Mouse (Mus musculus): ENCODE measurements around the gene Baz2a. TPM values are rescaled to one million over a fixed set of nuclear protein-coding genes. Genes with fewer than 3 reads are reported as not detected.
"Not testable (repeated sequence)": the region's sequence is repeated elsewhere in the genome, so short reads cannot be mapped to it uniquely, and the experiment has no call there.

The Baz2a gene
- polyA plus RNA-seq, 1 experiment from 2014 or later, result 9.0 TPM

- Histone ChIP-seq H3K36me3 (peaks cover 4% of the 10 kb centered on the region; the same call in 1 of the 2 replicates), H3K27ac (peak within 1 kb of the TSS; percentile 99), H3K4me1 (peaks cover 17% of the 10 kb centered on the region), H3K4me3 (peak within 1 kb of the TSS; percentile 98), H3K9ac (peak within 1 kb of the TSS; percentile 98), H3K4me2 (replicated peaks) (peak within 1 kb of the TSS; percentile 60), H3K27me3 (no peaks in the 10 kb centered on the region), H3K9me3 (no peaks in the 10 kb centered on the region)
- under 1% methylated on average over 62 of the region's 72 CpGs for WGBS
- ATAC-seq (ENCODE audit: insufficient number of reproducible peaks, insufficient read depth, low FRiP score, low TSS enrichment), result peak; percentile 92
These were observed 32.7 kb upstream of the Baz2a start, which contains the start of gene Ptges3 for GRCm38 (mm10) chr10:128058601-128059151. Gene Ptges3, plus strand, starts transcription at chr10:128058954.

GRCm38 (mm10) chr10:128059207-128059981, 32.0 kb upstream of the Baz2a start:
- Histone ChIP-seq H3K36me3 (peaks cover 6% of the 10 kb centered on the region; the same call in 1 of the 2 replicates), H3K4me3 (peak overlapping the region; percentile 98), H3K4me2 (replicated peaks) (peak overlapping the region; percentile 60), H3K4me1 (peaks cover 17% of the 10 kb centered on the region), H3K9ac (peak overlapping the region; percentile 98), H3K27ac (peak overlapping the region; percentile 99), H3K9me3 (no peaks in the 10 kb centered on the region), H3K27me3 (no peaks in the 10 kb centered on the region)
- under 1% methylated on average over 55 of the region's 62 CpGs for WGBS
- no peak for ATAC-seq (ENCODE audit: insufficient number of reproducible peaks, insufficient read depth, low FRiP score, low TSS enrichment)

DNA sequence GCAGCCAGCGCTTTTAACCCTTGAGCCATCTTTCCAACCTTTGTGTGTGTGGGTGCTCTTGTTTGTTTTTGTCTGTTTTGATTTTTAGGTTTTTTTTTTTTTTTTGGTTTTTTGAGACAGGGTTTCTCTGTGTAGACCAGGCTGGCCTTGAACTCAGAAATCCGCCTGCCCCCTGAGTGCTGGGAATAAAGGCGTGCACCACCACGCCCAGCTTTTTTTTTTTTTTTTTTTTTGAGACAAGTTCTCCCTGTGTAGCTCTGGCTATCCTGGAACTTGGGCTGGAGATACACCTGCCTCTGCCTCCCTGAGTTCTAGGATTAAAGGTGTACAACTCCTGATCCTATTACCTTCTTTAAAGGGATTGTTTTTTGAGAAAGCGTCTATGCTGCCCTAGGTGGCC, 30.3 kb upstream of the Baz2a start:
- no peak for ATAC-seq (ENCODE audit: insufficient number of reproducible peaks, insufficient read depth, low FRiP score, low TSS enrichment)
- Histone ChIP-seq H3K4me2 (replicated peaks) (peak overlapping the region; percentile 60), H3K36me3 (peaks cover 9% of the 10 kb centered on the region; the same call in 1 of the 2 replicates), H3K4me1 (peaks cover 17% of the 10 kb centered on the region), H3K9me3 (no peaks in the 10 kb centered on the region), H3K4me3 (peak overlapping the region; percentile 98), H3K9ac (peak overlapping the region; percentile 98), H3K27ac (no peak overlapping the region), H3K27me3 (no peaks in the 10 kb centered on the region)
- WGBS, result 86% methylated on average over 5 of the region's 5 CpGs

DNA sequence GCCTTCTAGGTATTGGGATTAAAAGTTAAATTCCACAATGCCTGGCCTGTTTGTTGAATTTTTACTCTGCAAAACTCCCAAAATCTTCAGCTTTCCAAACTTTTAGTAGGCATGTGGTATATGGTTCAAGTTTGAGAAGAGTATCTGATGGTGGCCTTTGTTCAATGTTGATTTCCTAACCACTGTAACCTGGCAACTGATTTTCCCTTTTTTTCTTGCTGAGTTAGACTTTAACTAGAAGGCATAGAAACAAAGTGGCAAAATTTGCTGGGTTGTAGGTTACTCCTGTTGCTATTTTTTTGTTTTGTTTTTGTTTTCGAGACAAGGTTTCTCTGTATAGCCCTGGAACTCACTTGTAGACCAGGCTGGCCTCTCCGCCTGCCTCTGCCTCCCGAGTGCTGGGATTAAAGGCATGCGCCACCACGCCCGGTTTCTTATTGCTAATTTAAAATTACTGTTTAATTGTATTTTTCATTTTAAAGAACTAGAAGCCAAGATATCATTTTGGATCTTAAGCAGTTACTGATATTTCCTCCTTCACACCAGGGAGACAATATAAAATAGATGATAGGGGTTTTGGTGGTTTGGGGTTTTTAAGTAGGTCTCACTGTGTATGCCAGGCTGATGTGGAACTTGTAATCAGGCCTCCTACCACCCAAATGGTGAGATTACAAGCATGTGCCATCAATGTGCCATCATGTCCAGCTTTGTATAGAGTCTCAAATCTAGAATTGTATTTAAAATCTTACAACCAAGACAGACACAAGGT, 29.0 kb upstream of the Baz2a start:
- Histone ChIP-seq H3K4me3 (no peak overlapping the region), H3K4me1 (peaks cover 17% of the 10 kb centered on the region), H3K9me3 (no peaks in the 10 kb centered on the region), H3K27ac (no peak overlapping the region), H3K4me2 (replicated peaks) (no peak overlapping the region), H3K36me3 (peaks cover 9% of the 10 kb centered on the region; the same call in 1 of the 2 replicates), H3K27me3 (no peaks in the 10 kb centered on the region), H3K9ac (no peak overlapping the region)
- WGBS, result 94% methylated on average over 6 of the region's 6 CpGs
- ATAC-seq (ENCODE audit: insufficient number of reproducible peaks, insufficient read depth, low FRiP score, low TSS enrichment), result no peak

GRCm38 (mm10) chr10:128066072-128066471, 25.3 kb upstream of the Baz2a start:
- H3K4me3 ChIP-seq, result no peak overlapping the region
- H3K36me3 ChIP-seq, result peaks cover 29% of the 10 kb centered on the region
- H3K9me3 ChIP-seq, result no peaks in the 10 kb centered on the region
- H3K27ac ChIP-seq, result no peak overlapping the region
- H3K9ac ChIP-seq, result no peak overlapping the region
- 0 out of 2 replicates have a peak, but pooled peaks cover 2% of the 10 kb centered on the region for H3K4me1 ChIP-seq
- H3K27me3 ChIP-seq, result no peaks in the 10 kb centered on the region
- no peak for ATAC-seq (ENCODE audit: insufficient number of reproducible peaks, insufficient read depth, low FRiP score, low TSS enrichment)
- H3K4me2 ChIP-seq (replicated peaks), result no peak overlapping the region
- 90% methylated on average over 5 of the region's 5 CpGs for WGBS

DNA sequence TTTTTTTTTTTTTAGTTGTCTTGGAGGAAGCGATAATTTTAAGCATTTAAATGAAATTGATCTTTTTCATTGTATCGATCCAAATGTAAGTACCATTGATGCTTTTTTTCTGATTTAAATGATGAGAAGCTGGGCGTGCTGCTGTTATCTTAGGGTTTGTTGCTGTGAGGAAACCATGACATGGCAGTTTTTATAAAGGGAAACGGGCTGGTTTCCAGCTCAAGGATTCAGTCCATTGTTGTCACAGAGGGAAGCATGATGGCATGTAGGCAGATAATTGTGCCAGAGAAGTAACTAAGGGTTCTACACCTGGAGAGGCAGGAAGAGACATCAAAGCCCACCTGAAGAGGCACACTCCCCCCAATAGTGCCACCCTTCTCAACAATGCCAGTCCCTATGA, 22.2 kb upstream of the Baz2a start:
- no peaks in the 10 kb centered on the region for H3K4me1 ChIP-seq
- H3K4me3 ChIP-seq, result no peak overlapping the region
- WGBS, result 94% methylated on average over 4 of the region's 4 CpGs
- ATAC-seq (ENCODE audit: insufficient number of reproducible peaks, insufficient read depth, low FRiP score, low TSS enrichment), result no peak
- no peaks in the 10 kb centered on the region for H3K27me3 ChIP-seq
- no peak overlapping the region for H3K27ac ChIP-seq
- peaks cover 55% of the 10 kb centered on the region for H3K36me3 ChIP-seq
- no peak overlapping the region for H3K9ac ChIP-seq
- no peak overlapping the region for H3K4me2 ChIP-seq (replicated peaks)
- H3K9me3 ChIP-seq, result no peaks in the 10 kb centered on the region

- H3K9me3 ChIP-seq; H3K27me3 ChIP-seq; H3K27ac ChIP-seq; H3K9ac ChIP-seq; H3K4me3 ChIP-seq; ATAC-seq (ENCODE audit: insufficient number of reproducible peaks, insufficient read depth, low FRiP score, low TSS enrichment); H3K4me2 ChIP-seq (replicated peaks); H3K4me1 ChIP-seq: not testable (repeated sequence)
- 96% methylated on average over 2 of the region's 2 CpGs for WGBS
- peaks cover 56% of the 10 kb centered on the region for H3K36me3 ChIP-seq
These were observed 20.9 kb upstream of the Baz2a start for GRCm38 (mm10) chr10:128070432-128070831.

DNA sequence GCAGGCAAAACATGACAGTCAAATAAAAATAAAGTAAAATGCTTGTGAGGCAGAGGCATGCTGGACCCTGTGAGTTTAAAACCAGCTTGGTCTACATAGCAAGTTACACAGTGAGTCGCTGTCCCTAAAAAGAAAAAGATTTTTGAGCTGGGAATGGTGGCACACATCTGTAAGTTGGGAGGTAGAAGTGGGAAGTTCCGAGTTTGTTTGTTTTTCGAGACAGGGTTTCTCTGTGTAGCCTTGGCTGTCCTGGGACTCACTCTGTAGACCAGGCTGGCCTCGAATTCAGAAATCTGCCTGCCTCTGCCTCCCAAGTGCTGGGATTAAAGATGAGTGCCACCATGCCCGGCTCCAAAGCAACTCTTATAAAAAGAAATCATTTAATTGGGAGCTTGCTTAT, 13.1 kb upstream of the Baz2a start:
- H3K4me2 ChIP-seq (replicated peaks); ATAC-seq (ENCODE audit: insufficient number of reproducible peaks, insufficient read depth, low FRiP score, low TSS enrichment); H3K27me3 ChIP-seq; H3K27ac ChIP-seq; H3K4me1 ChIP-seq; H3K9me3 ChIP-seq; H3K4me3 ChIP-seq; H3K9ac ChIP-seq: not testable (repeated sequence)
- 86% methylated on average over 5 of the region's 5 CpGs for WGBS
- peaks cover 31% of the 10 kb centered on the region for H3K36me3 ChIP-seq

- H3K27ac ChIP-seq, result no peak overlapping the region
- no peaks in the 10 kb centered on the region for H3K27me3 ChIP-seq
- 88% methylated on average over 1 of the region's 1 CpGs for WGBS
- no peaks in the 10 kb centered on the region for H3K9me3 ChIP-seq
- no peak overlapping the region for H3K4me2 ChIP-seq (replicated peaks)
- H3K9ac ChIP-seq, result no peak overlapping the region
- no peak for ATAC-seq (ENCODE audit: insufficient number of reproducible peaks, insufficient read depth, low FRiP score, low TSS enrichment)
- H3K36me3 ChIP-seq, result peaks cover 28% of the 10 kb centered on the region
- no peak overlapping the region for H3K4me3 ChIP-seq
- H3K4me1 ChIP-seq, result peaks cover 16% of the 10 kb centered on the region
These were observed 10.9 kb upstream of the Baz2a start for GRCm38 (mm10) chr10:128080496-128080895.

DNA sequence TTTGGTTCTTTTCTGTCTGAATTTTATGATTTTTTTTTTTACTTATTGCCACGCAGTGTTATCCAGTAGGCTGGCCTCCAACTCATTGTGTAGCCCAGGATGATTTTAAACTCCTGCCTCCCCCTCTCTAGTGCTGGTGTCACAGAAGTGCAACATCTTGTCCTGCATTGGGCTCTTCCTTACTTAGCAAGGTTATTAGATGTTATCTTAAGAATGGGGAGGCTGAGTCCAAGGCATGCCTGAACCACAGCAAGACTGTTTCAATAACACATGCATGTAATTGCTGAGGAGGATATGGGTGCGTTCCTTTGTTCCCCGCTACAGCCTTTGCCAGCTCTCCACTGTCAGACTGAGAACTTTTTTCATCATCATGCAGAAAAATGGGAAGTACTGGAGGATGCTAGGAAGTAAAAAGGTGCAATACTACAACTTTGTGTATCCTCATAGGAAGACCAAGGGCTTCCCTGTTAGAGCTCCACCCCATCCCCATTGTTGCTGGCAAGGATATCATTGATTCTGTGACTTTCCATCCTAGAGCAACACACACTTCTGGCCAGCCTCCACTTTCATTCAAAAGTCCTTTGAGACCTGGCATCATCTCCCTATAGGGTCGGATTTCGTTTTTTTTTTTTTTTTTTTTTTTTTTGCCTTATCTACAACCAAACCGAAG, 9.4 kb upstream of the Baz2a start:
- Histone ChIP-seq H3K4me1 (peaks cover 16% of the 10 kb centered on the region), H3K36me3 (peaks cover 39% of the 10 kb centered on the region), H3K9ac (no peak overlapping the region), H3K27ac (no peak overlapping the region; the same call in 1 of the 2 replicates), H3K4me2 (replicated peaks) (peak overlapping the region; percentile 75), H3K4me3 (peak overlapping the region; percentile 95), H3K27me3 (no peaks in the 10 kb centered on the region), H3K9me3 (no peaks in the 10 kb centered on the region)
- WGBS, result 59% methylated on average over 6 of the region's 6 CpGs
- ATAC-seq (ENCODE audit: insufficient number of reproducible peaks, insufficient read depth, low FRiP score, low TSS enrichment), result no peak

DNA sequence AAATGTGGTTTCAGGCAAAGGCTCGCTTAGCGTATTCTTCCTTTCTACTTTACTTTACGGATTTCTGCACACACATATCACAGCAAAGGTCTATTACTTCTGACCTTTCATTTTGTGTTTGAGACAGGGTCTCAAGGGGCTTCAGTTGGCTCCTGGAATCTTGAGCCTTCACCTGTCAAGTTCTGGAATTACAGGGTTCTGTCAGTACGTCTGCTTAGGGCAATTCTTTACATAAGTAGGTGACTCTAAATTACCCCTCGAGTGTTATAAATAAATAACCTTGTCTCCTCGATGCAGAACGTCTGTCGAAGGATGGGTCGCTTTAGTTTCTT, 8.9 kb upstream of the Baz2a start:
- WGBS, result 16% methylated on average over 9 of the region's 9 CpGs
- peak overlapping the region; percentile 69 for H3K9ac ChIP-seq
- H3K4me1 ChIP-seq, result peaks cover 16% of the 10 kb centered on the region
- H3K4me3 ChIP-seq, result peak overlapping the region; percentile 95
- peaks cover 38% of the 10 kb centered on the region for H3K36me3 ChIP-seq
- no peak for ATAC-seq (ENCODE audit: insufficient number of reproducible peaks, insufficient read depth, low FRiP score, low TSS enrichment)
- H3K9me3 ChIP-seq, result no peaks in the 10 kb centered on the region
- H3K27me3 ChIP-seq, result no peaks in the 10 kb centered on the region
- peak overlapping the region; percentile 75 for H3K4me2 ChIP-seq (replicated peaks)
- peak overlapping the region; percentile 63 for H3K27ac ChIP-seq
